Mouse (Mus musculus) midbrain, embryonic 15.5 days (tissue): ENCODE measurements around the gene Casq2. TPM values are rescaled to one million over a fixed set of nuclear protein-coding genes. Genes with fewer than 3 reads are reported as not detected.

Experiments used
- ATAC-seq: fragments of 200-750 bp; cut with Nextera tagmentation; replicated peaks from 2 replicates; pipeline ENCODE4 v1.8.0; 2017; ENCODE audit warnings: moderate TSS enrichment
- H3K27ac ChIP-seq: fragments of 300-500 bp; sonication (generic); 2 replicates; pipeline ENCODE4 v1.5.1; 2015; ENCODE audit warnings: mild to moderate bottlenecking, inconsistent platforms
- H3K27me3 ChIP-seq: fragments of 300-500 bp; sonication (generic); replicated peaks from 2 replicates; pipeline ENCODE4 v1.6.1; 2015; ENCODE audit warnings: inconsistent platforms
- H3K36me3 ChIP-seq: fragments of 300-500 bp; sonication (generic); replicated peaks from 2 replicates; pipeline ENCODE4 v1.6.1; 2015; ENCODE audit warnings: inconsistent platforms
- H3K4me1 ChIP-seq: fragments of 300-500 bp; sonication (generic); 2 replicates; pipeline ENCODE4 v1.6.1; 2015; ENCODE audit warnings: inconsistent platforms
- H3K4me2 ChIP-seq: fragments of 300-500 bp; sonication (generic); 2 replicates; pipeline ENCODE4 v1.6.1; 2015; ENCODE audit warnings: inconsistent platforms, mild to moderate bottlenecking, moderate library complexity
- H3K4me3 ChIP-seq: fragments of 300-500 bp; sonication (generic); 2 replicates; pipeline ENCODE4 v1.5.1; 2015; ENCODE audit warnings: mild to moderate bottlenecking, inconsistent platforms
- H3K9ac ChIP-seq: fragments of 300-500 bp; sonication (generic); 2 replicates; pipeline ENCODE4 v1.6.1; 2015; ENCODE audit warnings: mild to moderate bottlenecking, inconsistent platforms
- H3K9me3 ChIP-seq: fragments of 300-500 bp; sonication (generic); 2 replicates; pipeline ENCODE4 v1.6.1; 2016; ENCODE audit warnings: inconsistent platforms
- WGBS: fragments of 180-500 bp; shearing (Covaris S2); methylation state at CpG from one replicate; pipeline ENCODE4 v1.1.7; 2015; ENCODE audit warnings: mixed read lengths; 5-methylcytosine and 5-hydroxymethylcytosine counted together
- polyA plus RNA-seq: library from polyadenylated mRNA; unstranded; fragments of >200 nt; fragmentation: Nextera tagmentation; extraction: Ambion mirVana; gene quantifications from 2 replicates; pipeline ENCODE4 v1.2.1, GENCODE M21; 2015

The Casq2 gene
- polyA plus RNA-seq, 1 experiment from 2014 or later: 0.25 TPM

- no peaks in the 10 kb centered on the region for H3K27me3 ChIP-seq
- ATAC-seq: no peak
- H3K9me3 ChIP-seq: no peaks in the 10 kb centered on the region
- no peaks in the 10 kb centered on the region for H3K36me3 ChIP-seq
- H3K4me3 ChIP-seq: no peak overlapping the region
- no peak overlapping the region for H3K9ac ChIP-seq
- 67% methylated on average over 7 of the region's 7 CpGs for WGBS
- no peak overlapping the region for H3K27ac ChIP-seq
- H3K4me1 ChIP-seq: no peaks in the 10 kb centered on the region
- no peak overlapping the region for H3K4me2 ChIP-seq
Measured at GRCm38 (mm10) chr3:102122046-102122445, 35.8 kb downstream of the Casq2 start.

GRCm38 (mm10) chr3:102123654-102124053 is 37.4 kb downstream of the Casq2 start:
- H3K4me1 ChIP-seq: no peaks in the 10 kb centered on the region
- H3K4me3 ChIP-seq: no peak overlapping the region
- no peaks in the 10 kb centered on the region for H3K36me3 ChIP-seq
- 74% methylated on average over 6 of the region's 6 CpGs for WGBS
- H3K27me3 ChIP-seq: no peaks in the 10 kb centered on the region
- ATAC-seq: no peak
- no peaks in the 10 kb centered on the region for H3K9me3 ChIP-seq
- H3K27ac ChIP-seq: no peak overlapping the region
- H3K9ac ChIP-seq: no peak overlapping the region
- H3K4me2 ChIP-seq: no peak overlapping the region

GRCm38 (mm10) chr3:102125546-102125945 is 39.3 kb downstream of the Casq2 start:
- no peak for ATAC-seq

GRCm38 (mm10) chr3:102127114-102127513 is 40.9 kb downstream of the Casq2 start:
- H3K4me1 ChIP-seq: no peaks in the 10 kb centered on the region
- H3K4me3 ChIP-seq: no peak overlapping the region
- 85% methylated on average over 2 of the region's 2 CpGs for WGBS
- H3K27me3 ChIP-seq: no peaks in the 10 kb centered on the region
- no peaks in the 10 kb centered on the region for H3K36me3 ChIP-seq
- no peak for ATAC-seq
- no peak overlapping the region for H3K9ac ChIP-seq
- no peak overlapping the region for H3K4me2 ChIP-seq
- no peaks in the 10 kb centered on the region for H3K9me3 ChIP-seq
- no peak overlapping the region for H3K27ac ChIP-seq

More at GRCm38 (mm10) chr3:102125546-102125945, 39.3 kb downstream of the Casq2 start:
- Histone ChIP-seq H3K4me3 (no peak overlapping the region), H3K36me3 (no peaks in the 10 kb centered on the region), H3K4me2 (no peak overlapping the region), H3K9me3 (no peaks in the 10 kb centered on the region), H3K27ac (no peak overlapping the region), H3K9ac (no peak overlapping the region), H3K27me3 (no peaks in the 10 kb centered on the region), H3K4me1 (no peaks in the 10 kb centered on the region)
- 38% methylated on average over 1 of the region's 1 CpGs for WGBS

- Histone ChIP-seq H3K9me3 (no peaks in the 10 kb centered on the region), H3K9ac (no peak overlapping the region), H3K4me1 (no peaks in the 10 kb centered on the region), H3K27ac (no peak overlapping the region), H3K4me3 (no peak overlapping the region), H3K4me2 (no peak overlapping the region), H3K36me3 (no peaks in the 10 kb centered on the region), H3K27me3 (no peaks in the 10 kb centered on the region)
- 91% methylated on average over 2 of the region's 2 CpGs for WGBS
- no peak for ATAC-seq
Measured at GRCm38 (mm10) chr3:102128242-102128641, 42.0 kb downstream of the Casq2 start.

GRCm38 (mm10) chr3:102130478-102130877 is 44.3 kb downstream of the Casq2 start:
- 64% methylated on average over 6 of the region's 6 CpGs for WGBS
- ATAC-seq: no peak

GRCm38 (mm10) chr3:102131627-102132324 is 45.6 kb downstream of the Casq2 start:
- Histone ChIP-seq H3K27me3 (no peaks in the 10 kb centered on the region), H3K4me3 (no peak overlapping the region), H3K36me3 (no peaks in the 10 kb centered on the region), H3K4me1 (peaks cover 12% of the 10 kb centered on the region; the same call in 1 of the 2 replicates), H3K4me2 (no peak overlapping the region), H3K27ac (peak overlapping the region; percentile 10; the same call in 1 of the 2 replicates), H3K9me3 (no peaks in the 10 kb centered on the region), H3K9ac (no peak overlapping the region)
- peak; percentile 80 for ATAC-seq
- WGBS: 70% methylated on average over 9 of the region's 9 CpGs

More at GRCm38 (mm10) chr3:102130478-102130877, 44.3 kb downstream of the Casq2 start:
- Histone ChIP-seq H3K4me3 (no peak overlapping the region), H3K9me3 (no peaks in the 10 kb centered on the region), H3K36me3 (no peaks in the 10 kb centered on the region), H3K4me2 (no peak overlapping the region), H3K27me3 (no peaks in the 10 kb centered on the region), H3K9ac (no peak overlapping the region), H3K4me1 (peaks cover 3% of the 10 kb centered on the region; the same call in 1 of the 2 replicates), H3K27ac (no peak overlapping the region)

GRCm38 (mm10) chr3:102135389-102136113 is 49.3 kb downstream of the Casq2 start:
- Histone ChIP-seq H3K9me3 (no peaks in the 10 kb centered on the region), H3K27ac (no peak overlapping the region), H3K4me2 (no peak overlapping the region), H3K36me3 (no peaks in the 10 kb centered on the region), H3K4me1 (peaks cover 16% of the 10 kb centered on the region; the same call in 1 of the 2 replicates), H3K4me3 (no peak overlapping the region), H3K27me3 (no peaks in the 10 kb centered on the region), H3K9ac (no peak overlapping the region)
- 28% methylated on average over 10 of the region's 10 CpGs for WGBS
- ATAC-seq: no peak

- H3K9me3 ChIP-seq: no peaks in the 10 kb centered on the region
- peak overlapping the region; percentile 67 for H3K27ac ChIP-seq
- H3K4me3 ChIP-seq: no peak overlapping the region
- H3K9ac ChIP-seq: no peak overlapping the region
- H3K4me1 ChIP-seq: peaks cover 16% of the 10 kb centered on the region; the same call in 1 of the 2 replicates
- H3K36me3 ChIP-seq: no peaks in the 10 kb centered on the region
- 51% methylated on average over 10 of the region's 10 CpGs for WGBS
- H3K4me2 ChIP-seq: no peak overlapping the region
- ATAC-seq: peak; percentile 62; the same call in 1 of the 2 replicates
- no peaks in the 10 kb centered on the region for H3K27me3 ChIP-seq
Measured at GRCm38 (mm10) chr3:102137158-102137557, 50.9 kb downstream of the Casq2 start.

GRCm38 (mm10) chr3:102138899-102139298 is 52.7 kb downstream of the Casq2 start:
- ATAC-seq: peak; percentile 35; the same call in 1 of the 2 replicates
- H3K36me3 ChIP-seq: no peaks in the 10 kb centered on the region
- H3K4me3 ChIP-seq: no peak overlapping the region
- H3K9me3 ChIP-seq: no peaks in the 10 kb centered on the region
- H3K27me3 ChIP-seq: no peaks in the 10 kb centered on the region
- peaks cover 16% of the 10 kb centered on the region; the same call in 1 of the 2 replicates for H3K4me1 ChIP-seq
- no peak overlapping the region for H3K4me2 ChIP-seq
- no peak overlapping the region for H3K27ac ChIP-seq
- no peak overlapping the region for H3K9ac ChIP-seq
- 38% methylated on average over 6 of the region's 6 CpGs for WGBS

GRCm38 (mm10) chr3:102140606-102141005 is 54.4 kb downstream of the Casq2 start:
- H3K9ac ChIP-seq: no peak overlapping the region
- no peak overlapping the region for H3K4me2 ChIP-seq
- WGBS: 89% methylated on average over 6 of the region's 6 CpGs
- no peak overlapping the region for H3K27ac ChIP-seq
- no peaks in the 10 kb centered on the region for H3K9me3 ChIP-seq
- no peak for ATAC-seq
- H3K27me3 ChIP-seq: no peaks in the 10 kb centered on the region
- no peak overlapping the region for H3K4me3 ChIP-seq
- H3K4me1 ChIP-seq: peaks cover 12% of the 10 kb centered on the region; the same call in 1 of the 2 replicates
- no peaks in the 10 kb centered on the region for H3K36me3 ChIP-seq

- no peaks in the 10 kb centered on the region for H3K9me3 ChIP-seq
- no peak overlapping the region for H3K27ac ChIP-seq
- peaks cover 8% of the 10 kb centered on the region for H3K4me1 ChIP-seq
- no peak overlapping the region for H3K4me2 ChIP-seq
- no peaks in the 10 kb centered on the region for H3K36me3 ChIP-seq
- no peak overlapping the region for H3K4me3 ChIP-seq
- H3K27me3 ChIP-seq: no peaks in the 10 kb centered on the region
- no peak overlapping the region for H3K9ac ChIP-seq
- 77% methylated on average over 2 of the region's 2 CpGs for WGBS
- no peak for ATAC-seq
Measured at GRCm38 (mm10) chr3:102141451-102141850, 55.2 kb downstream of the Casq2 start.
